Mouse (Mus musculus) G1E-ER4 (cell line): Measurements from ENCODE around the gene Olfr716. TPM values are rescaled to one million over a fixed set of nuclear protein-coding genes. Genes with fewer than 3 reads are reported as not detected.
"Not testable (repeated sequence)": the region's sequence is repeated elsewhere in the genome, so short reads cannot be mapped to it uniquely, and the experiment has no call there.

Experiments
- GATA1 ChIP-seq: IDR thresholded peaks from one replicate; pipeline ENCODE4 v1.8.0; 2012; ENCODE audit warnings: low read length, inconsistent platforms
- polyA plus RNA-seq: library from polyadenylated mRNA; stranded (reverse); fragments of >175 nt; gene quantifications from 2 replicates; pipeline ENCODE4 v1.2.3, GENCODE M21; 2012

The Olfr716 gene
- polyA plus RNA-seq: not detected in 2 replicates

GRCm38 (mm10) chr7:107138027-107138426 lies at the start of gene Olfr716:
Gene Olfr716 (plus strand): TSS chr7:107138327.
- not testable (repeated sequence) for TF ChIP-seq GATA1

- TF ChIP-seq GATA1: no peak
Measured at GRCm38 (mm10) chr7:107092920-107093319, 45.2 kb upstream of the Olfr716 start, which contains the start of gene Olfr17. Gene Olfr17 (plus strand): TSS chr7:107093220.

GRCm38 (mm10) chr7:107110269-107110668 lies 27.9 kb upstream of the Olfr716 start, which contains the start of gene Olfr715b:
Gene Olfr715b (minus strand): TSS chr7:107110369.
- TF ChIP-seq GATA1: not testable (repeated sequence)

GRCm38 (mm10) chr7:107130983-107131382 lies 7.1 kb upstream of the Olfr716 start, which contains the start of gene Olfr715:
Gene Olfr715 (minus strand): TSS chr7:107131083.
- TF ChIP-seq GATA1: not testable (repeated sequence)

- TF ChIP-seq GATA1: no peak
Measured at GRCm38 (mm10) chr7:107166690-107167089, 28.6 kb downstream of the Olfr716 start, which contains the start of gene Nlrp14. Gene Nlrp14 (plus strand): TSS chr7:107166990.

- no peak for TF ChIP-seq GATA1
Measured at GRCm38 (mm10) chr7:107180406-107180805, 42.3 kb downstream of the Olfr716 start.

Other genes with a start within 250 kb of the Olfr716 start
- gene Olfr707, start 237.1 kb upstream of the Olfr716 start, polyA plus RNA-seq: not detected in 2 replicates
- gene Olfr1532-ps1, start 230.3 kb upstream of the Olfr716 start, polyA plus RNA-seq: not detected in 2 replicates
- not detected in 2 replicates for gene Olfr709-ps1, start 206.1 kb upstream of the Olfr716 start, polyA plus RNA-seq
- gene Olfr710, start 190.0 kb upstream of the Olfr716 start, polyA plus RNA-seq: not detected in 2 replicates
- gene Olfr6, start 174.4 kb upstream of the Olfr716 start, polyA plus RNA-seq: not detected in 2 replicates
- gene Olfr711, start 162.9 kb upstream of the Olfr716 start, polyA plus RNA-seq: not detected in 2 replicates
- gene Olfr2, start 132.3 kb upstream of the Olfr716 start, polyA plus RNA-seq: not detected in 2 replicates
- not detected in 2 replicates for gene Olfr713, start 107.2 kb upstream of the Olfr716 start, polyA plus RNA-seq
- gene Olfr714, start 67.3 kb upstream of the Olfr716 start, polyA plus RNA-seq: not detected in 2 replicates
- gene Olfr17, start 45.1 kb upstream of the Olfr716 start, polyA plus RNA-seq: not detected in 2 replicates
- not detected in 2 replicates for gene Olfr715b, start 28.0 kb upstream of the Olfr716 start, polyA plus RNA-seq
- gene Olfr715, start 7.2 kb upstream of the Olfr716 start, polyA plus RNA-seq: not detected in 2 replicates
- gene Nlrp14, start 28.7 kb downstream of the Olfr716 start, polyA plus RNA-seq: not detected in 2 replicates
- not detected in 2 replicates for gene Rbmxl2, start 71.1 kb downstream of the Olfr716 start, polyA plus RNA-seq
- gene Syt9, start 232.4 kb downstream of the Olfr716 start, polyA plus RNA-seq: not detected in 2 replicates